8 mouse cellular contexts compared by ENCODE assay signal in the genomic region with DNA sequence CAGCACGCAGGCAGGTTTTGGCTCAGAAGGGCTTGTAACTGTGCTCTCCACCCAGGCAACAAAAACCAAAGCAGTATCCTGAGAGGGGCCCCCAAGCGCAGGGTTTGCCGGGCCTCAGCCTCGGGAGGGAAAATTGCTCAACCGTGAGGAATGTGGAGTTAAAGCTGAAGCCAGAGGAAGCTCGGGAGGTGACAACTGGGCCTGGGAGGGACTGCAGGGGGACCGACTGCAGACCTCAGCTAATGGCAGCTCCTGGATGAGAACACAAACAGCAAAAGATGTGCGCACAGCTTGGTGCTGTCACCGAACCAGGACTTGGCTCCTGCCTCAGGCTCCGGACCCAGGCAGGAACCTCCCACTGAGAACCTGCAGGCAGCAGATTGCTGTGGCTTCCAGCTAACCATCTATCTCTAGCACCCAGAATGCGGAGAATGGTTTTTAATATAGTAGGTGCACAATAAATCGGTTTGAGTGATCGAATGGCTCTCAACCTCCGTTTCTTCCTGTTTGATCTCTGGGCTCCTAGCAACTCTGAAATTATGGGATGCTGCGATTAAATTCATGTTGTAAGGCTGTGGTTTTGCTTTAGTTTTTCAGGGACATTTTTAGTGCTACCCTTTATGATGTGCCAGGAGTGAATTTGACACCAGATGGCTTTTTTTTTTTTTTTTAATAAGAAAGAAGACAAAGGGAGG. TPM values are rescaled to one million over a fixed set of nuclear protein-coding genes. Genes with fewer than 3 reads are reported as not detected.
A peak's percentile ranks its signal among the peaks of the same experiment; 100 is the strongest.
DNase-seq lines count a peak whose midpoint lies in the region; ATAC-seq and TF ChIP-seq lines count a peak whose summit lies in the region.

No protein-coding gene starts in this region.

- H3K4me3 ChIP-seq in layer of hippocampus, adult 2 months, result peak overlapping the region; percentile 27; the same call in 1 of the 2 replicates
- H3K4me3 ChIP-seq in hindbrain, embryonic 15.5 days, result no peak overlapping the region
- H3K4me3 ChIP-seq in limb, embryonic 11.5 days (ENCODE audit: low read depth, low read length), result no peak overlapping the region
- no peak overlapping the region for H3K4me3 ChIP-seq in neural tube, embryonic 14.5 days (ENCODE audit: low read depth, low read length)

- H3K36me3 ChIP-seq in hindbrain, embryonic 15.5 days, result no peaks in the 10 kb centered on the region
- no peaks in the 10 kb centered on the region for H3K36me3 ChIP-seq in limb, embryonic 11.5 days (ENCODE audit: control insufficient read depth, insufficient read depth, low read length)
- H3K36me3 ChIP-seq in neural tube, embryonic 14.5 days (ENCODE audit: control insufficient read depth, insufficient read depth, low read length), result no peaks in the 10 kb centered on the region

- 24% methylated on average over 15 of the region's 15 CpGs for WGBS in hindbrain, embryonic 15.5 days
- 28% methylated on average over 15 of the region's 15 CpGs for WGBS in limb, embryonic 11.5 days
- 24% methylated on average over 15 of the region's 15 CpGs for WGBS in neural tube, embryonic 14.5 days

- ATAC-seq in hindbrain, embryonic 15.5 days (ENCODE audit: low FRiP score, low read depth), result peak; percentile 50
- ATAC-seq in limb, embryonic 11.5 days (ENCODE audit: insufficient number of reproducible peaks, low FRiP score, low TSS enrichment, low read depth), result peak; percentile 36; the same call in 1 of the 2 replicates
- peak; percentile 18; the same call in 1 of the 2 replicates for ATAC-seq in neural tube, embryonic 14.5 days (ENCODE audit: low read depth)
- ATAC-seq in CD4-positive, CD25-positive, alpha-beta regulatory T cell, adult 4 months, result no peak

- H3K9me3 ChIP-seq in hindbrain, embryonic 15.5 days, result no peaks in the 10 kb centered on the region
- no peaks in the 10 kb centered on the region for H3K9me3 ChIP-seq in limb, embryonic 11.5 days (ENCODE audit: control insufficient read depth, low read length)
- no peaks in the 10 kb centered on the region for H3K9me3 ChIP-seq in neural tube, embryonic 14.5 days (ENCODE audit: control insufficient read depth, low read length)

- DNase-seq in layer of hippocampus, adult 2 months (ENCODE audit: low spot score in 2 of 2), result peak in 1 of 2 experiments; percentile 68
- DNase-seq in layer of hippocampus, adult 9-10 months (ENCODE audit: low spot score), result no peak
- peak; percentile 80 for DNase-seq in cerebellum, adult 8-10 months
- DNase-seq in gastrocnemius, adult 18-20 months (ENCODE audit: low spot score), result peak; percentile 73
- DNase-seq in limb, embryonic 11.5 days (ENCODE audit: low spot score), result peak; percentile 69

- H3K27me3 ChIP-seq in hindbrain, embryonic 15.5 days, result peaks cover 27% of the 10 kb centered on the region
- H3K27me3 ChIP-seq in limb, embryonic 11.5 days (ENCODE audit: control insufficient read depth, insufficient read depth, low read length), result no peaks in the 10 kb centered on the region
- H3K27me3 ChIP-seq in neural tube, embryonic 14.5 days (ENCODE audit: control insufficient read depth, insufficient read depth, low read length), result peaks cover 10% of the 10 kb centered on the region; the same call in 1 of the 2 replicates

- no peak for TF ChIP-seq CTCF in layer of hippocampus, adult 2 months (conservative IDR thresholded peaks at IDR 0.05)

- H3K27ac ChIP-seq in layer of hippocampus, adult 2 months, result peak overlapping the region; percentile 92
- H3K27ac ChIP-seq in hindbrain, embryonic 15.5 days (replicated peaks), result peak overlapping the region; percentile 50
- H3K27ac ChIP-seq in limb, embryonic 11.5 days (replicated peaks; ENCODE audit: low read depth, low read length), result no peak overlapping the region; the same call in 1 of the 2 replicates
- no peak overlapping the region for H3K27ac ChIP-seq in neural tube, embryonic 14.5 days (ENCODE audit: low read depth, low read length)

- peaks cover 14% of the 10 kb centered on the region for H3K4me1 ChIP-seq in hindbrain, embryonic 15.5 days (replicated peaks)
- peaks cover 9% of the 10 kb centered on the region for H3K4me1 ChIP-seq in limb, embryonic 11.5 days (ENCODE audit: control insufficient read depth, insufficient read depth, low read length)
- H3K4me1 ChIP-seq in neural tube, embryonic 14.5 days (ENCODE audit: control insufficient read depth, insufficient read depth, low read length), result peaks cover 2% of the 10 kb centered on the region

- H3K4me2 ChIP-seq in hindbrain, embryonic 15.5 days, result peak overlapping the region; percentile 7
- no peak overlapping the region for H3K4me2 ChIP-seq in limb, embryonic 11.5 days (ENCODE audit: low read depth, severe bottlenecking)
- H3K4me2 ChIP-seq in neural tube, embryonic 14.5 days (ENCODE audit: low read depth, low read length), result no peak overlapping the region

- H3K9ac ChIP-seq in hindbrain, embryonic 15.5 days, result no peak overlapping the region
- H3K9ac ChIP-seq in limb, embryonic 11.5 days (ENCODE audit: low read length), result 0 out of 2 replicates have a peak overlapping the region, but pooled peaks have one; percentile 12
- no peak overlapping the region for H3K9ac ChIP-seq in neural tube, embryonic 14.5 days (replicated peaks; ENCODE audit: low read depth, low read length)

RNA-seq across cellular contexts. Expression of a gene that starts 16.1 kb away (rescaled TPM):
- 100 to 1,000 TPM; 106 to 116 TPM for total RNA-seq in layer of hippocampus, adult 2 months (2021)
- total RNA-seq in gastrocnemius, adult 18-20 months (2021), result 100 to 1,000 TPM in 1 of 2 experiments, 10 to 100 TPM in 1; 84.5 to 110 TPM
- 19.0 and 19.4 TPM in 2 replicates for polyA plus RNA-seq in hindbrain, embryonic 15.5 days (2015; fragmentation: Nextera tagmentation; extraction: Ambion mirVana)
- 77.3 and 84.9 TPM in 2 replicates for polyA plus RNA-seq in limb, embryonic 11.5 days (2014; fragmentation: Nextera tagmentation; extraction: Ambion mirVana)
- polyA plus RNA-seq in neural tube, embryonic 14.5 days (2014; fragmentation: Nextera tagmentation; extraction: Ambion mirVana), result 15.1 and 27.9 TPM in 2 replicates
- 10 to 100 TPM; 35.4 to 37.8 TPM for polyA plus RNA-seq in CD4-positive, CD25-positive, alpha-beta regulatory T cell, adult 4 months (2017; shearing (Covaris generic))

RNA-seq across cellular contexts. Expression of a gene that starts 38.1 kb away (rescaled TPM):
- total RNA-seq in layer of hippocampus, adult 2 months (2021), result under 1 TPM; 0.32 to 0.87 TPM
- 1 to 10 TPM; 2.9 to 3.6 TPM for total RNA-seq in gastrocnemius, adult 18-20 months (2021)
- polyA plus RNA-seq in hindbrain, embryonic 15.5 days (2015; fragmentation: Nextera tagmentation; extraction: Ambion mirVana), result 4.2 and 11.6 TPM in 2 replicates
- 0.07 and 0.16 TPM in 2 replicates for polyA plus RNA-seq in limb, embryonic 11.5 days (2014; fragmentation: Nextera tagmentation; extraction: Ambion mirVana)
- polyA plus RNA-seq in neural tube, embryonic 14.5 days (2014; fragmentation: Nextera tagmentation; extraction: Ambion mirVana), result 0.15 and 27.1 TPM in 2 replicates
- polyA plus RNA-seq in CD4-positive, CD25-positive, alpha-beta regulatory T cell, adult 4 months (2017; shearing (Covaris generic)), result under 1 TPM; 0.11 to 0.20 TPM

Comparison
In these comparisons a context has a peak if more than half of its experiments do, and no peak if none do; other contexts are left out.
1. H3K27ac ChIP-seq: peak in layer of hippocampus, adult 2 months (single experiment) and hindbrain, embryonic 15.5 days (single experiment); none in limb, embryonic 11.5 days (single experiment) and neural tube, embryonic 14.5 days (single experiment).